Mouse (Mus musculus): ENCODE results near the gene Abca1.

The Abca1 gene

DNA sequence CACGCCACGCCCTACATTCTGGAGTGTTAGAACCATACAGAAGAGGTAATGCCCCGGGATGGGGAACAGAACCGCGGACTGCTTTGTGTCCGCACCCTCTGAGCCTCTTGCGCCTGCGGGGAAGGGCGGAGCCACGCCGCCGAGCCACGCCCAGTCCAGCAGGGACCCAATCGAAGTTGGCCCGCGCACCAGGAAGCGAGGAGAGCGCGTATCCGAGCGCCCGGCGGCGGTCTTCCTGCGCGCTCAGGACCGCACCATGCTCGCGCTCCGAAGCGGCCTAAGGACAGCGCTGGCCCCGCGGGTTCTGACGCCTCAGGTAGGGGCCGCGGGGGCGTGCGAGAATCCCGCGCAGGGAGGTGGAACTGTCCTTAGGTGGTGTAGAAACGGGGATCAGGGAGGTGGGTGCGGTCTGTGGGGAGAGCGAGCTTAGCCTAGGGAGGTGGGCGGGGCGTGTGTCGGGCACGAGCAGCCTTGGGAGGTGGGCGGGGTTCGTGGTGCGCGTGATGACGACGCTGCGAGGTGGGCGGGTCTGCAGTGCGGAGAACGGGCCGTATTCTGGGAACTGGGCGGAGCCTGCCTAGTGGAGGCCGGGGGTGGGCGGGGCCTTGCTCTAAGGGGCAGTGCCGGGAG lies 147.8 kb downstream of the Abca1 start, which contains the start of gene Nipsnap3b:
Gene Nipsnap3b (plus strand): TSS at position 149 of the 630 bp plus-strand sequence.
- DNase-seq (ENCODE audit: extremely low read depth, low read depth, low spot score): peak; percentile 39

DNA sequence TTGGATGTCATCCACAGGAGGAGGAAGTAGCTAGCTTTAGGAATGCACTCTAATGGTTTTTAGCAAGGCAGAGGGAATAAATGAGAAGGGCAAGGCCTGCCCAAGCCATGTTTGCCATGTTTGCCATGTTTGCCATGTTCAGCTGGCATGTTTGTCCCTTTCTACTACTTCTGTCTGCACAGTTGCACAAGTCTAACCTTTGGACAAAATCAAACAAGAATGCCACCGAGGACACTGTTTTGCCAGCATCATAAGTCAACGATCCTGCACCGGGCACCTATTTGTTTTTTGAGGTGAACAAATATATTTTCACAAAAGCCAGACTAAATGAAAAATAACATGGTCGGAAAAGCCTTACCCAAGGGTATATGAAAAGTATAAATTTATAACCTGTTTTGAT lies 149.8 kb downstream of the Abca1 start:
- no peak for DNase-seq (ENCODE audit: extremely low read depth, low read depth, low spot score)

DNA sequence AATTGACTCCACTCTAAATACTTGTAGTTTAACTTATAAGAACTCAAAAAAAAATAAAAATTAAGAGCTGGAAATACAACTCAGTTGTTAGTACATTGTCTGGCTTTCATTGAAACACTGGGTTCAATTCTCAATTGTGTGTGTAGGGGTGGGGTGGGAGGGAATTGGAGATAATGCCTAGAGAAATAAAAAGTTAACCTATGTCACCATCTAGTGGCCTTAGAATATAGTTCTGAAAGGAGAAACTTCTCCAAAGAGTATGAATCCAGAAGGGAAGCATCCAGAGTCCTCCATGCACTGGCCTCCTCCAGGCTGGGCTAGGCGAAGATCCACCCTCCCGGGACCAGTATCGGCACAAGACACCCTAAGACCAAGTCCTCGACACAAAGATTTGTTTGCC lies 150.5 kb downstream of the Abca1 start:
- DNase-seq (ENCODE audit: extremely low read depth, low read depth, low spot score): no peak

DNA sequence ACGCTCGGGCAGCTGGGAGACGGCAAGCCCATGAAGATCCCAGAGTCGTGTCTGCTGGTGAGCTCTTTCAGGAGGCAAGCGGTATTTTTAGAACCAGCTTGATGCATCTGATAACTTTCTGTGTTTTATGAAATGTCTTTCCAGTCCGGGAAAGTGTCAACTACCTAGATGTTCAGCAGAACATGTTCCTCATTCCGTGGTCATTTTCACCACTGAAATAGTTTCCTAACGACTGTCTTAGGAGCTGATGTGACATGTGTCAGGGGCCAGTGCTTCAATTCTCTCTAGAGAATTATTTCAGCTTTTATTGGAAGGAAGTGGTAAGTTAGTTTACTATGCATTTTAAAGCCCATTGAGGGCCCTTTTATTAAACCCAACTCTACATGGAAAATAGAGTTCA lies 159.5 kb downstream of the Abca1 start:
- DNase-seq (ENCODE audit: extremely low read depth, low read depth, low spot score): no peak

DNA sequence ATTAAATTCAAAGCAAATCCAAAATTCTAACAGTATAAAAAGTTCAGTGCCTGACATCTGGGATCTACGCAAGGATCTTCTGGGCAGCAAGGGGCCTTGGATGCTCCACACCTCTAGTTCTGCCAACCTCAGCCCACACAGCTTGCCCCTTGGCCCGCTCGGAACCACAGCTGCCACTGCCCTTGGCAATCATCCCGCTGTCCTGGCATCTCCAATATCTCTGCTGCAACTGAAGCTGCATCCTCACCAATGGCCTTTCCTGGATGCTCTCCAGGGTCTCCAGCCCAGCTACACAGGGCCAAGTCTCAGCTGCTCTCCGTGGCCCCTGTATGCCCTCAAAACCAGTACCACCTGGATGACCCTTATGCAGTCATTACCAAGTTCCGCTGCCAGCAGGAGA lies 160.2 kb downstream of the Abca1 start:
- no peak for DNase-seq (ENCODE audit: extremely low read depth, low read depth, low spot score)

DNA sequence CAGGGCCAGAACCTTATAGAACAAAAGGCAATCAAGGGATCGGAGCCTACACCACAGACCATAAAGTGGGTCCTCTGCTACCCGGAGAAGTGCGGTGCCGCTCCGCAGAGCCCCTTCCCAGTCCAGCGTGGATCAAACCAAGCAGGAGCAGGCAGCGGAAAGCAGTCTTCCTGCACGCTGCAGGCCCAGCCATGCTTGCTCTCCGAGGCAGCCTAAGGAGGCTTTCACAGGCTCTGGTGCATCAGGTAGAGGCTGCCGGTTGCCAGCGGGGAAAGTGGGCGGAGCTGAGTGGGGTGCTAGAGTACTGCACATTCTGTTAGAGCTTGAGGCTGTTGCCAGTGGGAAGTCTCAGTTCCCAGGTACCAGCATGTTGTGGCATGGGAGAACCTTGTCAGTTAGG lies 170.4 kb downstream of the Abca1 start, which contains the start of gene Nipsnap3a:
Gene Nipsnap3a (plus strand): TSS at position 25 of the 400 bp plus-strand sequence.
- DNase-seq (ENCODE audit: extremely low read depth, low read depth, low spot score): no peak

DNA sequence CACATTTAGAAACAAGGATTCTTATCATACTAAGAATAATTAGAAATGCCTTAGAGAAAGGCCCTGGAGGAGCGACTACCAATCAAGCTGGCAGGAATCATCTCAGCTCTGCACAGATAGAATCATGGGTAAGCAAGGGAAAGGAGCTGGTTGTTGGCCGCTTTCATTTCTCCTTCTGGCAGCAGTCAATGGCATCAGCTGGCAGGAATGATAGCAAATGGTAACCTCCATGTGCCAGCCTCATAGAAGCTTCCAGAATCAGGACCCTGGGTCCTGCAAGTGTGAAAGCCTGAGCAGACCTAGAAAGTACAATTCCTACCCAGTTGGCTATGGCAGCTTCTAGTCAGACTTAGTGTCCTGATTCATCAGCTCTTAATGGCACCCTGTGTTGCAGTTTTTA lies 173.4 kb downstream of the Abca1 start:
- DNase-seq (ENCODE audit: extremely low read depth, low read depth, low spot score): no peak

DNA sequence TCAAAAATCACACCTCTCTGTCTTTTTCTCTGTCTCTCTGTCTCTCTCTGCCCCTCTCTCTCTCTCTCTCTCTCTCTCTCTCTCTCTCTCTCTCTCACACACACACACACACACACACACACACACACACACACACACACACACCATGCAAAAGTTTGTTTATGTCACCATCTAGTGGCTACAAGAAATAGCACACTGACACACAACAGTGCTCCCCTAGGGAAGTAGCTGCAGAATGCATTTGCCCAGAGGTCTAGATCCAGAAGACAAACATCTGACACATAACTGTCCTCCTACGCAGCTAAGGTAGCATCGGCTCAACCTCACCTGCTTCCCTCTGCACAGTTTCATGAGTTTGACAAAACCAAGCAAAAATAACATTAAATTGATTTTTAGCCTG lies 174.5 kb downstream of the Abca1 start:
- no peak for DNase-seq (ENCODE audit: extremely low read depth, low read depth, low spot score)
